Mouse (Mus musculus): ENCODE results near the gene Itgb6.

GRCm38 (mm10) chr2:60685973-60686372 is 36.5 kb downstream of the Itgb6 start:
- no peak for TF ChIP-seq CTCF (IDR thresholded peaks at IDR 0.05; ENCODE audit: extremely low read depth, insufficient read depth, insufficient read length, insufficient replicate concordance)
- no peak for TF ChIP-seq POLR2A (IDR thresholded peaks at IDR 0.05; ENCODE audit: low read depth, low read length)

Measured in spleen, adult 2 months (tissue).